Mouse (Mus musculus): Measurements from ENCODE around the gene Hdac8.

The Hdac8 gene

DNA sequence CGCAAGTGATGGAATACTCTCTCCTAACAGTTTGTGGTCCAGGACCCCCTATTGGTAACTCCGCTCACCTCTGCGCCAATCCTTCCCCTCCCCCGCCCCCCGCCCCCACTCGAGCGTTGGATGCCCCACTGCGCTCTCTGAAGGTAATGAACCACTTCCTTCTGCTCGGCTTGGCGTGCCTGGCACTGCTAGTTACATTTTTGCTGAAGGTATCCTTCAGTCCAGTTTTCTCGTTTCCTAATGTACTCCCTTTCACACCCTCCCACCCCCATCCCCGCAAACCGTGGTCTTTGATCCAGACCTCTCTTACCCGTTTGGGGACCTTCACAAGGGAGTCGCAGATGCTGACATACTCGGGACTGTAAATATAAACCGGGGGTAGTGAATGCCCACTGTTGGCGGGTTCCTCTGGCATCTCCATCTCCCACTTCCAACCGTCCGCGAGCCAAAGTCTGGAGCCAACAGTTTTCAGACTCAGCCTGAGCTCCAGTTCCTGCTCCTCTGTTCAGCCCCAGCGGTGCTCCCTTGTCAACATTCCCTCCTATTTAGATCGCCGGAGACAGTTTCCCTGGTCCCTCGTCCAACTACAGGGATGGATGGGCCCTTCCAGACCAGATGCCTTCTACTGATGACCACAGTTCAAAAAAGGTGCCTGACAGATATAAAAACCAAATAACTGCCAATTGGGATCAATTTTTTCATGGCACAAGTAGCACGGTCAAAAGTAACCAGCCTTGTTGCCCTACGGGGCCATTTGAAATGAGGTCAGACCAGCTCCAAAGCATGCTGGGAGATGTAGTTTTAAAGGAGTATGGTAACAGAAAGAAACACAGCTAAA is at the start of gene Hdac8:
Gene Hdac8 (minus strand): TSS at position 716 of the 838 bp plus-strand sequence.
- peak; percentile 69 for DNase-seq

DNA sequence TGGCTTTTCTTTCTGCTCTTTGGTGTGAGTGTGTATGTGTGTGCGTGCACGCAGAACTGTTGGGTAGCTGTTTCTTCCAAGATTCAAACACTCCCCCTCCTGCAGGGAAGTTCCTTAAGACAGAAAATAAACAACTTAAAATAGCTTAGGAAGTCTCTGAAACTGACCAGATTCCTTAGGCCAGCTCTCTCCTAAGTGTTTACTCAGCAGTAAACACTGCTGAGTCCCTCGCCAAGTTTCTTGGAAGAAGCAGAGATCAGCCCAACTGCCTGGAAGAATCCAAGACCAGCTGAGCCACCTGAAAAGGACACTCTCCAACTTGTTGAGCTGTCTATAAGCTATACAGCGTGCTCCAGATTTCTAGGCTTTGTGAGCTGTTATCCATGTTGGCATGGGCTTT is 4.0 kb upstream of the Hdac8 start:
- DNase-seq, result no peak

- no peak for DNase-seq
Observed at GRCm38 (mm10) chrX:102504179-102504578, 980 bp downstream of the Hdac8 start.

GRCm38 (mm10) chrX:102493992-102494730 is 11.0 kb downstream of the Hdac8 start:
- DNase-seq, result no peak

GRCm38 (mm10) chrX:102485575-102485974 is 19.6 kb downstream of the Hdac8 start:
- DNase-seq, result no peak

- DNase-seq, result no peak
Observed at GRCm38 (mm10) chrX:102479665-102480064, 25.5 kb downstream of the Hdac8 start.

DNA sequence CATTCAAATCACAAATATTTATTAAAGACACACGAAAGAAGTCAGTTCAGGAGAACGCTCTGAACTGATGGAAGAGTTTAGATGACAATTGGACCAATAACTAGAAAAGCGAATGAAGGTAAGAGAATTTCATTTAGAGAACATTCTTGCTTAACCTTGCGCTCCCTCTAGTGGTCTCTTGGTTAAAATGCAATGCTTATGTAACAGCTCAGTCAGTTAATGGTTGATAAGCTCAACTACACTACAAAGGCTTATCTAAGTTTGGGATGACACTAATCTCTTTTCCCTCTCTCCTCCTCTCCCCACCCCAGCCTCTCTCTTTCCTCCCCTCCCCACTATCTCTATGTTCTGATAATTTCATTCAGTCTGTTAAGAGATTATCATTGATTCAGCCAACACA is 26.2 kb downstream of the Hdac8 start:
- DNase-seq, result no peak

DNA sequence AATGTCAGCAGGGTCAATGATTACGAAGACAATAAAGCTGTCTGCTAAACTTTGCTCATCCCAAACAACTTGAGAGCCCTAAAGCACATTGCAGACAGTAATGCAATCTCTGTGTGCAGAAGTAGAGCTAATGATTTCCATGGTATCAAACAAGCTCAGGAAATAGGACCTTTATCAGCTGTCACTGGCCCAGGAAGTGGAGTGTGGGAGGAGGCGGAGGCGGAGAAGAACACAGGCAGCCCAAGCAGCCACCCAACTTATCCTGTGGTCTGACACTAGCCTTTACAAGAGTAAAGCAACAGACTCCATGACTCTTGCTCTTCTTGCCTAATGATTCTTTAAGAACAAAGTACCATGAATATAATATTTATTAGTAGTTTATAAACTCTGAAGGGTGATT is 26.7 kb downstream of the Hdac8 start:
- DNase-seq, result no peak

DNA sequence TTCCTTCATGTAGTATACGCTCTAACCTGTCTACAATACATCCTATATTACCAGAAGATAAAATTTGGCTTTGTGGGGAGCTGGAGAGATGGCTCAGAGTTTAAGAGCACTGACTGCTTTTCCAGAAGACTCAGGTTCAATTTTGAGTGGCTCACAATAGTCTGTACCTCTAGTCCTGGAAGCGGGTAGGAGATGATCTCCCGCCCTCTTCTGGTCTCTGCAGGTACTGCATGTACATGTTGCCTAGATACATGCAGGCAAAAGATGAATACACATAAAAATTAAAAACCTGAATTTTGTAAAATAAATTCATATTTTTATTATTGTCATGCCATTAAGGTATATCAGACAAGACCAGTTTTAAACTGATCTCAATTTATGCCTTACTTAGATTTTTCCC is 28.4 kb downstream of the Hdac8 start:
- peak; percentile 76 for DNase-seq

DNA sequence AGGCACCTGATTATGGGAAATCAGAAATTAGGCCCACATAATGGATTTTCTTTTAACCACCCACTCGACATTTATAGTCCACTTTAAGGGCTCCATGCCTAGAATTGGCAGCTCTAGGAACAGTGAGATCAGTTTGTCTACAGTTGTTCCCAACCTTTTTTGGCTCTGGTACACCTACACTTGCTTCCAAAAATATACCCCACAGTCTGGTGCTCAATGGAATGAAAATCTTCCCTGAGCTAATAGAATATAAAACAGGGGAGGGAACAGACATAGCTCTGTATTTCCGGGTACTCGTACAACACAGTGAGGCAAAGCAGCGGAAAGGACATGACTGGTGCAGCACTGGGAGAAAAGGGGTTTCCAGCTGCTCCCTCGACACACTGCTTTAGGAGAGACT is 29.6 kb downstream of the Hdac8 start:
- DNase-seq, result no peak

- DNase-seq, result no peak
Observed at GRCm38 (mm10) chrX:102418343-102419127, 86.6 kb downstream of the Hdac8 start.

- no peak for DNase-seq
Observed at GRCm38 (mm10) chrX:102416972-102417371, 88.2 kb downstream of the Hdac8 start.

- DNase-seq, result no peak
Observed at GRCm38 (mm10) chrX:102416386-102416785, 88.8 kb downstream of the Hdac8 start.

DNA sequence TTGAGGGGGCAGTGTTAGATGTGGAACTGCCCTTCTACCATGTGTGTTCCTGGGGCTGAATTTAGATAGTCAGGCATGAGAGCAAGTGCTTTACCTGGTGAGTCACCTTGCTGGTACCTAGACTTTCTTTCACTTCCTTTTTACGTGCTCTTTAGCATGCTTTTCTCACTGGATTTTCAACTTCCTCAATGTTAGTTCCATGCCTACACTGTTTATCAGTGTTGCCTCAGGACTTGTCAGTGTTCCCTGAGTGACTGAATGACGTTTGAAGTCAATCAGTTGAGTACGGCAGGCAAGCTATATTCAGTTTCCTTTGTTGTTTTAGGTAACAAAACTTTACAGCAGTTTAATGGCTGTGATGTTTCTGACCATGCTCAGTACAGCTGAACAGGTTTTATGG is 120.4 kb downstream of the Hdac8 start:
- DNase-seq, result no peak

GRCm38 (mm10) chrX:102383151-102383550 is 122.0 kb downstream of the Hdac8 start:
- DNase-seq, result no peak

- DNase-seq, result no peak
Observed at GRCm38 (mm10) chrX:102366510-102366909, 138.6 kb downstream of the Hdac8 start.

GRCm38 (mm10) chrX:102362244-102362643 is 142.9 kb downstream of the Hdac8 start:
- no peak for DNase-seq

DNA sequence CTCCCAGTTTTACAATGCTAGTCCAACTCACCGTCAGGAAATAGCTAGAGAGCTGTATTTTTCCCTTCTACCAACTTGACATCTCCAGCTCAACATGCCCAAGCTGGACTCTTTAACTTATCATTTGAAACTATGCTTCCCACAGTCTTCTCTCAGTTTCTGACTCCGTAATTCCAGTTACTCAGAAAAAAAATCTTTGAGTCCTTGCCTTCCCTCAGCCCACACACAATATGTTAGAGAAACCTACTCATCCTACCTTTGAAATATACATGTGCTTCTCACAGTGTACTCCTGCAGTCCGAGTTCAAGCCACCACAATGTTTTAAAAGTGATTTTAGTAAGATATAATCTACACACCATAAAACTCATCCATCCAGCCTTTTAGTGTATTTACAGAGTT is 151.7 kb downstream of the Hdac8 start:
- no peak for DNase-seq

DNA sequence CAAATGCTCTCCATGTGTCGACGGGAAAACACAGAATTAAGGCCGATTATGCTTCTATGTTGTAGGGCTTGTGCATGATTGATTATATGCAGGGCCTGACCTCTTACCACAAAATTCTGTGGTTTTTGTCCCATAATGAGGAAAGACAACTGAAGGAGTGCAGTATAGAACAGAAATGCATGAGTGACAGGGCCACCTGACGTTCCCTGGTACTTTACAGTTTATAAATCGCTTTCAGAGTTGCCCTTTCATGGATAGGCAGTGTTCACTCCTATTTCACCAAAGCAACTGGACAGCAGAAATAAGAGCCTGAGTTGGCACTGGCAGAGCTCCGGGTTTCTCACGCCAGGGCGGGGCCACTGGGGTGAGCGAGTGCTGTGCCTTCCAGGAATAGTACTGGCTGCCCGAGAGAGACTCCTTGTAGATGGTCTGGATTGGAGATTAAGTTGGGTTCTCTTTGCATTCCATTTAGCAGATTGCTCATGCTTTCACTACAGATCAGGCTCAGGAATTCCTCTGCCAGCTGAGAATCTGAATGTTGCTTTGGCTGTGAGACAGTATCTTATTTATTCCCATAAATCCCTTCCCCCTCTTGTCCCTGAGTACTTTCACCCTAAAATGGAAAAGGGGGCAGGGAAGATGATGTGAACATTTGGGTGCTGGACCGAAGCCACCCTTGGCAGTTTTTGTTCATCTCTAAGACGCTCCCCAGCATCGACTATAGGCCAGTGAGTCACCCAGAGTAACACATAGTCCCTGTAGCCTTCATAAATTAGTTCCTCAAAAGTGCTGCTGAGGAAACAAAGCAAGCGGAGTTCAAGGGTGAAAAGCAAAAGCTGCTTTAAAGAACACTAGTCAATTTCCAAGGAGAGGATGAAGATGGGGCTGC is 155.1 kb downstream of the Hdac8 start:
- peak; percentile 26 for DNase-seq

- DNase-seq, result no peak
Observed at GRCm38 (mm10) chrX:102348886-102349486, 156.2 kb downstream of the Hdac8 start.

DNA sequence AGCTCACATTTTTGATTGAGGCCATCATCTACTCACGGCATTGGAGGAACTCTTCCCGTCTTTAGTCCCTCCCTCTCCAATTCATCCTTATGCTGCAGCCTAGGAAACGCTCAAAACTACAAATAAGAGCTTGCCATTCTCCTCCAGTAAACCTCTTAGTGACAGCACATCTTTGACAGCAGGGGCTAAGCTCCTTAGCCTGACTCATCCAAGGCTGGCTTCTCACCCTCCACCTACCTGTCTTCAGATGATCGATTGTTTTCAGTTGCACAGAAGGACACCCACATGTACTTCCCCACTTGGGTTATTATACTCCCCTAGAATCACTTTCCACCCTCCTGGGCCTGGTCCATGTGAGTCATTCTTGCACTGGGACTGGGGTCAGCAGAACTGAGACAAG is 163.5 kb downstream of the Hdac8 start:
- DNase-seq, result no peak
